ENCODE assay signal across 24 mouse cellular contexts in the genomic region with DNA sequence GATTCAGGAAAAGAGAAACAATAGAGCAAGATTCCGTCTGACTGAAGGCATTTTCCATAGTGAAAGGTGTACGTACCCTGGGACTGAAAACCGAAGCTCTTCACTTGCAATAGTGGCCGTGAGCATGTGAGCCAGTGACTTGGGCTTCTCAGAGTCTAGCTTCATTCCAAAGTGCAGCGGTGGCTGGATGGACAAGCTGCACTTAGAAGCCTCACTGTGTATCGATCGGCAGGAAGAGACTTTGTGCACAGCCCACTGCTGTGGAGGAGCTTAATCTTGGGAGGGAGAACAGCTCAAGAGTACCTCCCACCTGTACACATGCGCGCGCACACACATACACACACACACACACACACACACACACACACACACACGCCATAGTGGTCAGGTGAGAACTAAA. TPM values are rescaled to one million over a fixed set of nuclear protein-coding genes. Genes with fewer than 3 reads are reported as not detected.
DNase-seq lines count a peak whose midpoint lies in the region; ATAC-seq lines count a peak whose summit lies in the region.
"Had no signal": no experiment of that assay in that cellular context is flagged by ENCODE, and none has a peak within 500 bp of the region (broad histone marks: within the 10 kb centered on the region; RNA-seq: fewer than 3 reads in every experiment).

No protein-coding gene starts in this region.

- no peaks in the 10 kb centered on the region for H3K9me3 ChIP-seq in kidney, embryonic 15.5 days (replicated peaks)
- no peaks in the 10 kb centered on the region for H3K9me3 ChIP-seq in intestine, embryonic 15.5 days
- H3K9me3 ChIP-seq: embryonic facial prominence, embryonic 10.5 days; embryonic facial prominence, embryonic 15.5 days; forebrain, embryonic 12.5 days; heart, embryonic 15.5 days; limb, embryonic 13.5 days had no signal

- no peak overlapping the region for H3K4me2 ChIP-seq in kidney, embryonic 15.5 days
- H3K4me2 ChIP-seq in intestine, embryonic 15.5 days (replicated peaks), result no peak overlapping the region
- H3K4me2 ChIP-seq: embryonic facial prominence, embryonic 15.5 days; forebrain, embryonic 12.5 days; heart, embryonic 15.5 days; limb, embryonic 13.5 days had no signal

- peaks cover 18% of the 10 kb centered on the region for H3K4me1 ChIP-seq in kidney, embryonic 15.5 days
- H3K4me1 ChIP-seq in intestine, embryonic 15.5 days (replicated peaks), result peaks cover 5% of the 10 kb centered on the region; the same call in 1 of the 2 replicates
- H3K4me1 ChIP-seq: embryonic facial prominence, embryonic 10.5 days; embryonic facial prominence, embryonic 15.5 days; forebrain, embryonic 12.5 days; heart, embryonic 15.5 days; limb, embryonic 13.5 days had no signal

- H3K36me3 ChIP-seq in kidney, embryonic 15.5 days, result no peaks in the 10 kb centered on the region
- H3K36me3 ChIP-seq in intestine, embryonic 15.5 days, result no peaks in the 10 kb centered on the region
- H3K36me3 ChIP-seq: embryonic facial prominence, embryonic 10.5 days; embryonic facial prominence, embryonic 15.5 days; forebrain, embryonic 12.5 days; heart, embryonic 15.5 days; limb, embryonic 13.5 days had no signal

- H3K27me3 ChIP-seq in kidney, embryonic 15.5 days, result no peaks in the 10 kb centered on the region
- no peaks in the 10 kb centered on the region for H3K27me3 ChIP-seq in intestine, embryonic 15.5 days (replicated peaks)
- H3K27me3 ChIP-seq: embryonic facial prominence, embryonic 15.5 days; forebrain, embryonic 12.5 days; heart, embryonic 15.5 days; limb, embryonic 13.5 days had no signal

- H3K9ac ChIP-seq in kidney, embryonic 15.5 days, result no peak overlapping the region
- H3K9ac ChIP-seq in intestine, embryonic 15.5 days, result no peak overlapping the region
- H3K9ac ChIP-seq: embryonic facial prominence, embryonic 15.5 days; forebrain, embryonic 12.5 days; forebrain, postnatal 0 days; heart, embryonic 15.5 days; limb, embryonic 13.5 days had no signal

- H3K4me3 ChIP-seq in kidney, embryonic 15.5 days (replicated peaks), result no peak overlapping the region
- no peak overlapping the region for H3K4me3 ChIP-seq in intestine, embryonic 15.5 days (replicated peaks)
- H3K4me3 ChIP-seq: embryonic facial prominence, embryonic 10.5 days; embryonic facial prominence, embryonic 15.5 days; forebrain, embryonic 12.5 days; heart, embryonic 15.5 days; limb, embryonic 13.5 days had no signal

- WGBS in kidney, embryonic 15.5 days, result 75% methylated on average over 11 of the region's 11 CpGs
- WGBS in intestine, embryonic 15.5 days, result 66% methylated on average over 11 of the region's 11 CpGs

- no peak overlapping the region for H3K27ac ChIP-seq in kidney, embryonic 15.5 days
- H3K27ac ChIP-seq in intestine, embryonic 15.5 days, result no peak overlapping the region
- H3K27ac ChIP-seq: embryonic facial prominence, embryonic 10.5 days; embryonic facial prominence, embryonic 15.5 days; forebrain, embryonic 12.5 days; heart, embryonic 15.5 days; hindbrain, postnatal 0 days; limb, embryonic 13.5 days; macrophage had no signal

- DNase-seq in kidney, adult 9 months, result peak; percentile 77
- DNase-seq in ZHBTc4 (ENCODE audit: low read depth, low spot score), result peak; percentile 8
- peak; percentile 41 for DNase-seq in kidney, postnatal 14 days
- DNase-seq in thymus, postnatal 4 days, result no peak
- no peak for DNase-seq in thymus, postnatal 25 days
- DNase-seq: adrenal gland, adult 2 months; adrenal gland, postnatal 36 days; B cell, adult 2 months; cerebellum, adult 18-20 months; cerebellum, postnatal 25 days; forebrain, postnatal 0 days; lung, adult 2 months; lung, postnatal 10 days; midbrain, embryonic 14.5 days had no signal

- no peak for ATAC-seq in kidney, embryonic 15.5 days (replicated peaks; ENCODE audit: low FRiP score)
- ATAC-seq in intestine, embryonic 15.5 days, result peak; percentile 52; the same call in 1 of the 2 replicates
- ATAC-seq: activated CD4-positive, CD25-positive, alpha-beta regulatory T cell, adult 4 months; forebrain, postnatal 0 days; hindbrain, postnatal 0 days had no signal

RNA-seq across cellular contexts. Expression of a gene that starts 39.9 kb away (rescaled TPM):
- 5.7 and 6.2 TPM in 2 replicates for polyA plus RNA-seq in kidney, embryonic 15.5 days (2015; fragmentation: Nextera tagmentation; extraction: Ambion mirVana)
- 2.7 and 3.3 TPM in 2 replicates for polyA plus RNA-seq in intestine, embryonic 15.5 days (2015; fragmentation: Nextera tagmentation; extraction: Ambion mirVana)

Comparison
In these comparisons a context has a peak if more than half of its experiments do, and no peak if none do; other contexts are left out.
1. DNase-seq: peak in kidney, adult 9 months (single experiment), ZHBTc4 (single experiment) and kidney, postnatal 14 days (single experiment); none in thymus, postnatal 4 days (single experiment) and thymus, postnatal 25 days (single experiment).